Mouse (Mus musculus) right cerebral cortex, postnatal 25 days (tissue): Measurements from ENCODE around the gene Kri1.
A peak's percentile ranks its signal among the peaks of the same experiment; 100 is the strongest.
"Not testable (repeated sequence)": the region's sequence is repeated elsewhere in the genome, so short reads cannot be mapped to it uniquely, and the experiment has no call there.

Source experiments
- DNase-seq: peaks from one replicate; pipeline ENCODE4 v3.0.0; 2022

Kri1 gene

GRCm38 (mm10) chr9:21273520-21274228 is 14.1 kb downstream of the Kri1 start:
- DNase-seq = no peak

- no peak for DNase-seq
Observed at GRCm38 (mm10) chr9:21273094-21273493, 14.7 kb downstream of the Kri1 start.

DNA sequence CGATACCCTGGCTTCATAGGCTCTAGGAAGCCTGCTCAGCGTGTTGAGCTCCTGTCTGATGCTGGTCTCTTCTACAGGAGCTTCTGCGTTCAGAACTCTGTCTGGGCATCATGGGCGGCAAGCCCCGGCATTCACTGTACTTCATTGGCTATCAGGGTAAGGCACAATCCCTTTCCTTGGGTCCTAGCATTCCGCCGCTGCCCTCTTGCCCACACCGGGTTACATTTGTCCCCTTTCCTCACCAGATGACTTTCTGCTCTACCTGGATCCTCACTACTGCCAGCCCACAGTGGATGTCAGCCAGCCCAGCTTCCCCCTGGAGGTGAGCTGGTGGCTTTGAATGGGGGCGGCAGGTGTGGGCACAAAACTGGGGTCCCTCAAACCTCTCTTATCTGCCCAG is 15.4 kb downstream of the Kri1 start:
- no peak for DNase-seq

- DNase-seq = not testable (repeated sequence)
Observed at GRCm38 (mm10) chr9:21269590-21269989, 18.2 kb downstream of the Kri1 start.

- DNase-seq = no peak
Observed at GRCm38 (mm10) chr9:21268305-21268704, 19.5 kb downstream of the Kri1 start.

DNA sequence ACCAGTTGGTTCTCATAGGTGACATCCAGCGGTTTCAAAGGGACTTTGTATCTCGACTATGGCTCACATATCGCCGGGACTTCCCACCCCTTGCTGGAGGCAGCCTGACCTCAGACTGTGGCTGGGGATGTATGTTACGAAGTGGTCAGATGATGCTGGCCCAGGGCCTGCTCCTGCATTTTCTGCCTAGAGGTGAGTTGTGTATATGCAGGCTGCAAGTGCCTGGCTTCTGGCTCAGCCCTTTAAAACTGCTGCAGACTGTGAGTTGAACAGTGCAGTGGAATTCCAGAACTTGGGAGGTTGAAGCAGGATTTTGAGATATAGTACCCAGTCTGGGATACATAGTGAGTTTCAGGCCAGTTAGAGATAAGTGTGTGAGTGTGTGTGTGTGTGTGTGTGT is 20.9 kb downstream of the Kri1 start:
- DNase-seq = no peak

- no peak for DNase-seq
Observed at GRCm38 (mm10) chr9:21265611-21266010, 22.2 kb downstream of the Kri1 start.

DNA sequence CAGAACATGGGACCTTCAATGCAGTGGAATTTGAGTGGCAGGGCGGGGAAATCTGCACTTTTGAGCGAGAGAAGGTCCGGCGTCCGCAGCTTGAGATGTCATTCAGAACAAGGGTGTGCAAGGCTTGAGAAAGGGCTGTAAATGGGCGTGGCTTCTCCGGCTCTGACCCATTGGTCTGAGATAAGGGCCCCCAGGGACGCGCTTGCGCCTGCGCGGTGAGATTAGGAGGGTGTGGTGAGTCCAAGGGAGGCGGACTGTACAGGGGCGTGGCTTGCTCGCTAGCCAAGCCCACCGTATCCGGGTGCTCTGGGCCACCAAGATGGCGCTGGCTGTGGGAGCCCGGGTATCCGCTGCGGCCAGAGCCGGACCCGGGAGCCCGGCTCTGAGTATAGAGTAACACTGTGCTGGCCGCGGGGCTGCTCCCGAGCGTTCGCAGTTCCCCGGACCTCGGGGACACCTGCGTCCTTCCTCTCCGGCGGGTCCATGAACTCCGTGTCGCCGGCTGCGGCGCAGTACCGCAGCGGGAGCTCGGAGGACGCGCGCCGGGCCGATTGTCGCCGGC is 22.7 kb downstream of the Kri1 start, which contains the start of gene Atg4d:
Gene Atg4d, plus strand, starts transcription at position 294 of the 562 bp plus-strand sequence.
- peak; percentile 96 for DNase-seq

DNA sequence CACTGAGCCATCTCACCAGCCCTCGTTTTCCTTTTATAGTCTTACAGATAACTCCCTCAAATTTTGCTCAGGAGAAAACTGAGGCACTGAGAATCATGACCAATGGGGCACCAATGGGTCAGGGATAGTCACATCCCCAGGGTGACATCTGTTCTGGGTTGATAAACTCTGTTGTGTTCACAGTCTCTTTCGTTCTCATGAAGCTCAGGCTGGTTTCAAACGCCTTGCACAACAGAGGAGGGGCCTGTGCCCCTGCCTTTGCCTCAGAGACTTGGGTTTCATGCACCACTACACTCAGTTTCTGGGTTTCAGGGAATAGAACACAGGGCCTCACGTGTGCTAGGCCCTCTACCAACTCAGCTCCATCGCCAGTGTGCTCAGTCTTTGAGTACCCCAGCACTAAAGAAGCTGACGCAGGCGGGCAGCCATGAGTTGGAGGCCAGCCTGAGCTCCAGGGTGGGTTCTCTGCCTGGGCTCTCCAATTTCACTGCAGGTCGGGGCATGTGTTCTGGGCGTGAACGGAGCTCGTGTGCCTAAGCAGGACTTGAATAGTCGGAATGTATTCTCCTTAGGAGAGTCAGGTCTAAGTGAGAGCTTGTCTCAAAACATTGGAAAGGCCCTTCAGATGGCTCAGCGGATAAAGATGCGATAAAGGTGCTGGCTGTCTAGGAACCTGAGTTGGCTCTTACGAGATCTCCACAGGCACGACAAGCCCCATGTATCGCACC is 23.3 kb downstream of the Kri1 start:
- no peak for DNase-seq

GRCm38 (mm10) chr9:21261831-21262230 is 25.9 kb downstream of the Kri1 start:
- DNase-seq = no peak

- DNase-seq = no peak
Observed at GRCm38 (mm10) chr9:21260491-21261040, 27.2 kb downstream of the Kri1 start.

DNA sequence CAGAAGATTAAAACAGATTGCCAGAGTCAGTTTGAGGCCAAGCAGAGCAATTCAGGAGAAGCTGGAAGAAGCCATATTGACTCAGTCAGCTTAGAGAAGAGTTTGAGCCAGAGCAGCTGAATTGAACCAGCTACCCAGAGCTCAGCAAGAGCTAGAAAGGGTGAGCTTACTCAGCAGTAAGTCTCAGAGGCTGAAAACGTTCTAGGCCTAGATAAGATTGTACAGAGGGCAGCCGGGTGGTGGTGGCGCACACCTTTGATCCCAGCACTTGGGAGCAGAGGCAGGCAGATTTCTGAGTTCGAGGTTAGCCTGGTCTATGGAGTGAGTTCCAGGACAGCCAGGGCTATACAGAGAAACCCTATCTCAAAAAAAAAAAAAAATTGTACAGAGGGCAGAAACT is 31.4 kb downstream of the Kri1 start:
- not testable (repeated sequence) for DNase-seq

DNA sequence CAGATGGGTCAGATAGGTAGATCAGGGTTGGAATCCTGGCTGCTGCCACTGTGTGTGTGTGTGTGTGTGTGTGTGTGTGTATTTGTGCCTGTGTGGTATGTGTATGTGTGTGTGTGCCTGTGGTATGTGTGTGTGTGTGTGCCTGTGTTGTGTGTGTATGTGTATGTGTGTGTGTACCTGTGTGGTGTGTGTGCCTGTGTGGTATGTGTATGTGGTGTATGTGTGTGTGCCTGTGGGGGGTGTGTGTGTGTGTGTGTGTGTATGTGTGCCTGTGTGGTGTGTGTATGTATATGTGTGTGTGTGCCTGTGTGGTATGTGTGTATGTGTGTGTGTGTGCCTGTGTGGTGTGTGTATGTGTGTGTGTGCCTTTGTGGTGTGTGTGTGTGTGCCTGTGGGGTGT is 33.1 kb downstream of the Kri1 start:
- DNase-seq = no peak

DNA sequence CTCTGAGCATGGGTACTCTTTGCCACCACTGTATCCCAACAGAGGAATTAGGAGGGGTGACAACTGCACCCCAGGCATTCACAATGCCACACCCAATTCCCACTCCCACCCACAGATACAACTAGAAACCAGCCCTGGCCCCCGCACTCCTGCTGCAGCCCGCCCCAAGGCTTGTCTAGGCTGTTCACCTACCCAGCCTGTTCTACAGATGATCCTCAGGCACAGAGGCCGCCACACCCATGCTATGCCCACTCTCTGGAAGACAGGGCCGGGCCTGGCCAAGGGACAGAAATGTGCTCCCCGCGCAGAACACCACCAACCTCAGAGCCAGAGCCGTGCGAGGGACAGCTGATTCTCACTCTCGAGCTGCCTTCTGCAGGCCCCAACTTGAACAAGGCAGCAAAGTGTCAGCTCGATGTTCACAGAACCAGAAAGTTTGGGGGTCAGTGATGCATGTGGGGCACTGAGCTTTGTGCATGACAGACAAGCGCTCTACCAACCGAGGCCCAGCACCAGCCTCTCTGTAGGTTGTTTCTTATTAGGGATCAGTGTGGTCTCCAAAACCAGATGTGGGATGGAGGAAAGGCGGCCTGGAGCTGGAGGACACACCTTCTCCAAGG is 36.5 kb downstream of the Kri1 start:
- DNase-seq = no peak

GRCm38 (mm10) chr9:21250509-21250908 is 37.3 kb downstream of the Kri1 start:
- no peak for DNase-seq

GRCm38 (mm10) chr9:21249629-21250508 is 37.9 kb downstream of the Kri1 start:
- no peak for DNase-seq

DNA sequence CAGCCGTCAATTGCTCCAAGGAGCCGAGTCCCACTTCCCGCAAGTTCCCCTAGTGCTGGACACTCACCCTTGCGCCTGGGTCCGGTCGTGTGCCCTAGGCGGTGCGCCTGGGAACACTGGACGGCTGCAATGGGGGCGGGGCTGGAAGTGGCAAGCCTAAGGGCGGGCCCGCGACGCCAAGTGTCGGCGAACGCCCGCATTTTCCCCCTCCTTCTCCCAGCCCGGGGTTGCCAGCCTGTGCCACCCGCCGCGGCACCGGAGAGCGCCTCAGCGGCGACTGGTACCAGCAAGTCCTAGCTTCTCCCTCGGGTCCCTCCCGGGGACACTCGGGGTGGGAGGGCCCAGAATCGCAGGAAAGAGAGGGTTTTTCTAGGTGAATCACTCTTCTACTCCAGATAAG is 39.4 kb downstream of the Kri1 start, which contains the start of gene S1pr5:
Gene S1pr5, minus strand, starts transcription at position 118 of the 400 bp plus-strand sequence.
- peak; percentile 18 for DNase-seq

- DNase-seq = no peak
Observed at GRCm38 (mm10) chr9:21246342-21246741, 41.4 kb downstream of the Kri1 start.

DNA sequence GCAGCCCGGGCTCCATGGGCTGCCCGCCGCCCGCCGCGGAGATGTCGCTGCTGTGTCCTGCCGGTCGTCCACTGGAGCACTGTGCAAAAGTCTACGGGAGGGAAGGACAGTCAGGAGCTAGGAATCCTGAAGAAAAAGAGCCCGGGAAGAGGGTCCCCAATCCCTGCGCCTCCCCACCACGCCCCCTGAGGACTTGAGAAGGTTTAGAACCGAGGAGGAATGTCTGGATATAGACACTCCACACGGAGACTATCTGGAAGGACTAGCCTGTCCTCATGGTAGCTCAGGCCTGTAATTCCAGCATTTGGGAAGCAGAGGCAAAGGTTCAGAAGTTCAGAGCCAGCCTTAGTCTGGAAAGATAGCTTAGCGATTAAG is 42.7 kb downstream of the Kri1 start:
- DNase-seq = no peak

GRCm38 (mm10) chr9:21244428-21245112 is 43.2 kb downstream of the Kri1 start:
- DNase-seq = peak; percentile 68

GRCm38 (mm10) chr9:21243826-21244427 is 43.8 kb downstream of the Kri1 start:
- DNase-seq = peak; percentile 27
